Mouse (Mus musculus): ENCODE data around the gene Sbpl. TPM values are rescaled to one million over a fixed set of nuclear protein-coding genes. Genes with fewer than 3 reads are reported as not detected.

Sbpl gene
- not detected in 2 replicates for polyA plus RNA-seq (2015; fragmentation: Nextera tagmentation; extraction: Ambion mirVana)

GRCm38 (mm10) chr17:23955174-23955573 is at the start of gene Sbpl:
Gene Sbpl, minus strand, starts transcription at chr17:23955274.
- Histone ChIP-seq H3K36me3 (no peaks in the 10 kb centered on the region), H3K4me2 (no peak within 1 kb of the TSS), H3K9ac (no peak within 1 kb of the TSS), H3K4me3 (no peak within 1 kb of the TSS), H3K4me1 (no peaks in the 10 kb centered on the region), H3K9me3 (no peaks in the 10 kb centered on the region), H3K27ac (no peak within 1 kb of the TSS), H3K27me3 (no peaks in the 10 kb centered on the region)
- 83% methylated on average over 5 of the region's 5 CpGs for WGBS
- no peak for ATAC-seq (ENCODE audit: insufficient number of reproducible peaks, low FRiP score, low TSS enrichment, low read depth)

DNA sequence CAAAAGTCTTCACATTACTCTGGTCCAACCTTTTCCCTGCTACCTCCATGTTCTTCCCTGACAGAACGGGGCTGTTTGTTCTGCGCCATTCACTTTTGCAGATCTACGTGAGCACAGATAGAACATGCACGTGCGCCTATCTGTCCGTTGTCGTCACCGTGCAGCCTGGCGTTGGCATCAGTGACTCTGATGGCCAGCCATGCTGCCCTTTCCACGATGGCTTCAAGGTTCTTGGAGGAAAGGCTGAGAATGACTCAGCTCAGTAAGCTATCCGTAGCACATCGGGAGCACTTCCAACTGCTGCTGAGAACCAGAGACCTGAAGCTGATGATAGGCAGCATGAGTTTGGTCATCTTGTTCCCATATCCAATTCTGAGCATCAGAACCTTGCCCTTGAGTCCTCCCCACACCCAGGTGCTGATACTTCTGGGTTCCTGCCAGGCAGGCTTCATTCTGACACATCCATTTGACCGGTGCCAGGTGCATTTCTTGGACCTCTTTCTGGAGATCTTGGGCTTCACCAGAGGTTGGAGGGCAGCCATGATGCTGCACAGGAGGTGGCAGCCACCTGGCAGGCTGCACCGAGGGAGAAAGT is 49.1 kb upstream of the Sbpl start:
- no peak for ATAC-seq (ENCODE audit: insufficient number of reproducible peaks, low FRiP score, low TSS enrichment, low read depth)
- Histone ChIP-seq H3K27me3 (no peaks in the 10 kb centered on the region), H3K9me3 (no peaks in the 10 kb centered on the region), H3K36me3 (no peaks in the 10 kb centered on the region), H3K4me1 (no peaks in the 10 kb centered on the region), H3K4me2 (no peak overlapping the region), H3K9ac (no peak overlapping the region), H3K4me3 (no peak overlapping the region), H3K27ac (no peak overlapping the region)
- WGBS, result 88% methylated on average over 14 of the region's 14 CpGs

GRCm38 (mm10) chr17:24000404-24000803 is 45.3 kb upstream of the Sbpl start:
- no peak for ATAC-seq (ENCODE audit: insufficient number of reproducible peaks, low FRiP score, low TSS enrichment, low read depth)
- Histone ChIP-seq H3K9ac (no peak overlapping the region), H3K9me3 (no peaks in the 10 kb centered on the region), H3K27ac (no peak overlapping the region), H3K4me2 (no peak overlapping the region), H3K4me3 (no peak overlapping the region), H3K27me3 (no peaks in the 10 kb centered on the region), H3K4me1 (0 out of 2 replicates have a peak, but pooled peaks cover 6% of the 10 kb centered on the region), H3K36me3 (no peaks in the 10 kb centered on the region)
- WGBS, result 34% methylated on average over 5 of the region's 5 CpGs

DNA sequence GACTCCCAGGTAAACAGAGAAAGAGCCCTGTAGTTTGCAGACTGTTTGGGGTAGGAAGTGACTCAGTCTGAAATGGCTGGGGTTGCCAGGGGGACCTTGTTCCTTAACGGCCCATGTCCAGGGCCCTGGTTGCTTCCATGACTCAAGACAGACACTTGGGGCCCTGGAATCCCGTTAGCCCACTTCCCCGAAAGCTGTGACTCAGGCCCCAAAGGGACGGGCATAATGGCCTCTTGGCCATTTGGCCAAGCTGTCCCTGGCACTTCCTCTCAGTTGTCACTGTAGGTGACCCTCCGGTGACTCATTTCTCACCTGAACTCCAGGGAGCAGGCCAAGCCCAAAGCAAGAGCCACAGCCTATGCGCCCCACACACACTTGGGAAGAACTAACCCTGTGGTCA is 43.3 kb upstream of the Sbpl start:
- Histone ChIP-seq H3K9ac (no peak overlapping the region), H3K4me2 (no peak overlapping the region), H3K27me3 (no peaks in the 10 kb centered on the region), H3K36me3 (no peaks in the 10 kb centered on the region), H3K27ac (no peak overlapping the region), H3K4me3 (no peak overlapping the region), H3K9me3 (no peaks in the 10 kb centered on the region), H3K4me1 (peaks cover 9% of the 10 kb centered on the region)
- WGBS, result 50% methylated on average over 6 of the region's 6 CpGs
- ATAC-seq (ENCODE audit: insufficient number of reproducible peaks, low FRiP score, low TSS enrichment, low read depth), result no peak

DNA sequence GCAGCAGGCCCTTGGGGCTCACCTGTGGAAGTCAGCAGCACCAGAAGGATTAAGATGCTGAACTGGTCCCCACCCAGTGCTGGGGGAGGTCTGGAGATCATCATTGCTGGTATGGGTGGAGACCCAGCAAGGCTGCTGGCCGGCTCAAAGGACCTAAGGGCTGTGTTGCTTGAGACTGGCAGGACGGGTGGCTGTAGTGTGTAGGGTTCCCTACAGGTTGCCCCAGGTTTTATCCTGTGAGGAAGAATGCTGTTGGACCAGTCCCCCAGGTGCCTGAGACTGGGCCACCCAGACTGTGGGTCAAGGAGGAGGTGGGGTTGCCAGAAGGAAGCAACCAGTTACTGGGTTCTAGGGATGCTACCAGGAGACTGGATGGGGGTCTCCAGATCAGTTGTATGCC is 42.8 kb upstream of the Sbpl start, which contains the start of gene Prss22:
Gene Prss22 (minus strand): TSS at position 200 of the 400 bp plus-strand sequence.
- no peak within 1 kb of the TSS for H3K9ac ChIP-seq

GRCm38 (mm10) chr17:23995421-23995820 is 40.3 kb upstream of the Sbpl start:
- Histone ChIP-seq H3K27ac (no peak overlapping the region), H3K27me3 (no peaks in the 10 kb centered on the region), H3K9ac (no peak overlapping the region), H3K36me3 (no peaks in the 10 kb centered on the region), H3K9me3 (no peaks in the 10 kb centered on the region), H3K4me1 (peaks cover 14% of the 10 kb centered on the region), H3K4me2 (no peak overlapping the region), H3K4me3 (no peak overlapping the region)
- 32% methylated on average over 1 of the region's 1 CpGs for WGBS
- ATAC-seq (ENCODE audit: insufficient number of reproducible peaks, low FRiP score, low TSS enrichment, low read depth), result no peak

More for the DNA sequence above, 42.8 kb upstream of the Sbpl start, which contains the start of gene Prss22:
- ATAC-seq (ENCODE audit: insufficient number of reproducible peaks, low FRiP score, low TSS enrichment, low read depth), result no peak
- no peaks in the 10 kb centered on the region for H3K9me3 ChIP-seq
- no peak within 1 kb of the TSS for H3K27ac ChIP-seq
- no peak within 1 kb of the TSS for H3K4me2 ChIP-seq
- H3K27me3 ChIP-seq, result no peaks in the 10 kb centered on the region
- H3K36me3 ChIP-seq, result no peaks in the 10 kb centered on the region
- H3K4me3 ChIP-seq, result no peak within 1 kb of the TSS
- H3K4me1 ChIP-seq, result peaks cover 13% of the 10 kb centered on the region
- 37% methylated on average over 2 of the region's 2 CpGs for WGBS

- no peak overlapping the region for H3K27ac ChIP-seq
- H3K4me3 ChIP-seq, result no peak overlapping the region
- peaks cover 14% of the 10 kb centered on the region for H3K4me1 ChIP-seq
- 73% methylated on average over 7 of the region's 7 CpGs for WGBS
- H3K27me3 ChIP-seq, result no peaks in the 10 kb centered on the region
- H3K9ac ChIP-seq, result no peak overlapping the region
- H3K4me2 ChIP-seq, result no peak overlapping the region
- no peaks in the 10 kb centered on the region for H3K9me3 ChIP-seq
- H3K36me3 ChIP-seq, result no peaks in the 10 kb centered on the region
- no peak for ATAC-seq (ENCODE audit: insufficient number of reproducible peaks, low FRiP score, low TSS enrichment, low read depth)
Observed at GRCm38 (mm10) chr17:23994667-23995066, 39.6 kb upstream of the Sbpl start.

- Histone ChIP-seq H3K4me2 (peak overlapping the region; percentile 47), H3K36me3 (no peaks in the 10 kb centered on the region), H3K4me1 (peaks cover 14% of the 10 kb centered on the region), H3K9ac (no peak overlapping the region), H3K4me3 (peak overlapping the region; percentile 27), H3K9me3 (no peaks in the 10 kb centered on the region), H3K27ac (no peak overlapping the region), H3K27me3 (no peaks in the 10 kb centered on the region)
- 10% methylated on average over 31 of the region's 31 CpGs for WGBS
- ATAC-seq (ENCODE audit: insufficient number of reproducible peaks, low FRiP score, low TSS enrichment, low read depth), result peak; percentile 30; the same call in 1 of the 2 replicates
Observed at GRCm38 (mm10) chr17:23993559-23994428, 38.7 kb upstream of the Sbpl start.

DNA sequence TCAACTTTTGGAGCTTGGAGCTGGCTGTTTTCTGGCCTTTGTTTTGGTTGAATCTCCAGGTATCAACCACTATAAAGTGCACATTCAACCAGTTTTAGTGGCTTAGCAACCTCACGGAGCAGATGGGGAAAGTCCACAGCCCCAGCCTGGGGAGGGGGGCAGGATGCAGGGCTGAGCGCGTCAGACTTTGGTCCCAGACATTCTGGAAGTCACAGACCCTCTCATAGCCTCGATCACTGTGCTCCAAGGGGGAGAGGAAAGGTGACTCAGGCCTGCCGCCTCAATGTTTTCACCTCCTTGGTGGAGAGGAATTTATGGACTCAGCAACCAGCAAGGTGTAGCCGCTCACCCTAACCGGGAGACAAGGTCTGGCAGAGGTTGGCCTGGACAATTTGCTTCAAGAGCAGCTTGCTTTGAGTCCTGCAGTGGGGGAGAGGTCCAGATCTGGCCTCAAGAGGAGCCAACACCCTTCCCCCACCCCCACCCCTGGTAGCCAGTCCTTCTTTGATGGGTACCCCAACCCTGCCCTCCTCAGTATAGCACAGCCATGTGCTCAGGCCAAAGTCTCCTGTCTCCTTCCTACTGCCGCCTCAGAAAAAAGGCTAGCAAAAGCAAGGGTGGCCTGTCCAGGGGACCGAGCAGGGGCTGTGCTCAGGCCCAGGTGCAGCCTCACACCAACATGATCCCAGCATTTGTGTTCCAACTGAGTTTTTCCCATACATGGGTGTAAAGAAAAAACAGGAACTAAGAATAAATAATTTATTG is 37.9 kb upstream of the Sbpl start:
- H3K9ac ChIP-seq, result no peak overlapping the region
- peak overlapping the region; percentile 27 for H3K4me3 ChIP-seq
- H3K4me2 ChIP-seq, result peak overlapping the region; percentile 47
- H3K36me3 ChIP-seq, result no peaks in the 10 kb centered on the region
- peaks cover 9% of the 10 kb centered on the region for H3K4me1 ChIP-seq
- H3K9me3 ChIP-seq, result no peaks in the 10 kb centered on the region
- H3K27me3 ChIP-seq, result no peaks in the 10 kb centered on the region
- no peak for ATAC-seq (ENCODE audit: insufficient number of reproducible peaks, low FRiP score, low TSS enrichment, low read depth)
- 56% methylated on average over 9 of the region's 9 CpGs for WGBS
- H3K27ac ChIP-seq, result no peak overlapping the region; the same call in 1 of the 2 replicates

DNA sequence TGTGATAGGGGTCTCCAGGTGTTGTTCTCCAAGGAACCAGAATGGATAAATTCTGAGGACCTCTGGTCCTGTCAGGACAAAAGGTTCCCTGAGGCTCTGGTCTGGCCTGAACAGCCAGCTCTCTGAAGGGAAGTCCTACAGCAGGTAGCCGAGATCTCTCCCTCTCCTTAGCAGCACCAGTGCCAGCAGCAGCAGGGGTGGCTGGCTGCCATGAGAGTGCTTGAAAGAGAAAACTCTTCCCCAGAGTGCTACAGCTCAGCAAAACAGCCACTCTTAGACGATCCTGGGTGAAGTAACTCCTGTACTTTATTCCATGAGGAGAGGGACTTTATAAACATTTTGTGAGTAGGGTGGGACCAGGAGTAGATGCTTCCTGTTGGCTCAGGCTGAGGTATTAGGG is 34.7 kb upstream of the Sbpl start:
- H3K9me3 ChIP-seq, result no peaks in the 10 kb centered on the region
- no peak overlapping the region for H3K27ac ChIP-seq
- H3K36me3 ChIP-seq, result no peaks in the 10 kb centered on the region
- no peak overlapping the region for H3K9ac ChIP-seq
- no peak overlapping the region for H3K4me2 ChIP-seq
- no peaks in the 10 kb centered on the region for H3K27me3 ChIP-seq
- ATAC-seq (ENCODE audit: insufficient number of reproducible peaks, low FRiP score, low TSS enrichment, low read depth), result no peak
- no peak overlapping the region for H3K4me3 ChIP-seq
- WGBS, result 30% methylated on average over 2 of the region's 2 CpGs
- peaks cover 8% of the 10 kb centered on the region for H3K4me1 ChIP-seq

GRCm38 (mm10) chr17:23984989-23985388 is 29.9 kb upstream of the Sbpl start:
- Histone ChIP-seq H3K36me3 (no peaks in the 10 kb centered on the region), H3K4me3 (no peak overlapping the region), H3K4me1 (no peaks in the 10 kb centered on the region), H3K9me3 (no peaks in the 10 kb centered on the region), H3K4me2 (no peak overlapping the region), H3K27ac (no peak overlapping the region), H3K27me3 (no peaks in the 10 kb centered on the region), H3K9ac (no peak overlapping the region)
- 89% methylated on average over 1 of the region's 1 CpGs for WGBS
- no peak for ATAC-seq (ENCODE audit: insufficient number of reproducible peaks, low FRiP score, low TSS enrichment, low read depth)

DNA sequence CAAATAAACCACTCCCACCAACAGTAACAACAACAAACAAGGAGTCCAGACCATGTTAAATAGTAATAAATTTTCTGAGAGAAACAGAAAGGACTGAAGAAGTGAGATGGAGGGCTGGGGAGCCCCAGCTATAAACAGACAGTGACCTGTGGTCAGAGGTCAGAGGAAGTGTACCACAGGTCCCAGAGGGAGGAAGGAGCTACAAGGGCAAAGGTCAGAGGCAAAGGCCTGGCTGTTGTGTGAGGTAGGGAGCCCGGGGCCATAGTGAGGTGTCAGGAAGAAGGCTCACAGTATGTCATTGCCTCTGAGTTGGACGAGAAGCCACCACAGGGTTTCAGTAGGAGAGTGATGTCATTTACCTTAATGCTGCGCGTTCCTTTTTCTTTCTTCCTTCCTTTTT is 27.8 kb upstream of the Sbpl start:
- Histone ChIP-seq H3K4me1 (no peaks in the 10 kb centered on the region), H3K4me2 (no peak overlapping the region), H3K9ac (no peak overlapping the region), H3K27me3 (no peaks in the 10 kb centered on the region), H3K36me3 (no peaks in the 10 kb centered on the region), H3K9me3 (no peaks in the 10 kb centered on the region), H3K27ac (no peak overlapping the region), H3K4me3 (no peak overlapping the region)
- no peak for ATAC-seq (ENCODE audit: insufficient number of reproducible peaks, low FRiP score, low TSS enrichment, low read depth)
- WGBS, result 50% methylated on average over 4 of the region's 4 CpGs
